Mouse (Mus musculus): ENCODE measurements around the gene Dpyd.

Gene Dpyd

DNA sequence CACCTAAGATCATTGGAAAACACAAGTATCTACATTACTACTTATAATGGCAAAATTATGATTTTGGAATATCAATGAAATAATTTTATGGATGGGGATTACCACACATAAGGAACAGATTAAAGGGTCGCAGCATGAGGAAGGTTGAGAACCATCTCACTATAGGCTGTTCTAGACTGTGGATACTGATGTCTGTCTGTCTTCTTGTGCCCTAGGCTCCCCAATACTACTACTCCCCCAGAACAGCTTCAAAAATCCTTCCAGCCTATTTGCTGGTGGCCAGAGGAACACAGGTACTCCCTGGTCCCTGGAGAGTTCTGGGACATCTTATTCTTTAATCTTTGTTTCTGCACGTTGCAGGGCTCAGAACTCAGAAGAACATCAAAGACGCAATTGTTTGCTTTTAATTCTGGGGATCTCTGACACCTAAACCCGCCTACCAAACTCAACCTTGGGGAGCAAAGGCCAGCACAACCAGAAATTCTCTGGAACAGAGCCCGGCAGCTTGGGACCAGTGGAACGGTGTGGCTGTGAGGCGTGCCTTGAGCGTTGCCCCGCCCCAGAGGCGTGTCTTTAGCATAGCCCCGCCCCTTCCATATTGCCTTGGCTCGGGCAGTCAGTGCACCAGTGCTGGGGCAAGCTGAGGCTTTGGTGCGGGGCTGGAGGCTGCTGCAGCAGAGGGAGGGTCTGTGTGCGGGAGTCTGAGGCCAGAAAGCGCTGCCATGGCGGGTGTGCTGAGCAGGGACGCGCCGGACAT is at the start of gene Dpyd:
Gene Dpyd (plus strand): TSS at position 576 of the 757 bp plus-strand sequence.
- DNase-seq (ENCODE audit: low read depth in 2 of 2, low spot score in 2 of 2), result no peak

DNA sequence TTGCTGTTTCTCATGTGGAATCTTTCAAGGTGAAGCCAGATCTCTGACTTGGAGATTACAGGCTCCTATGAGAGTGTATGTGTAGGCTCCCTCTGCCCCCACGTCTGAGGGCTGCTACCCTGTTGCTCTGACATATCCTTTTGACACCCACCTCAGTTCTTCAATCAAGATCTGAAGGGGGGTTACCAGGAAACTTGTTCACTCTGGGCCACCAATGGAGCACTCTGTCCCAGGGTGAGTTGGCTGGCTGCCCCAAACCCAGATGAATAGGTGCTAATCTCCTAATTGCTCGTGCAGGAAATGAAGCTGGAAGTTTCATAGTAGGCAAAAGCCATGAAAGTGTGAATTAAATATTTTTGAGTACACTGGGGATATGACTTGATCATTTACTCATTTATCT is 24.3 kb upstream of the Dpyd start:
- no peak for DNase-seq (ENCODE audit: low read depth in 2 of 2, low spot score in 2 of 2)

DNA sequence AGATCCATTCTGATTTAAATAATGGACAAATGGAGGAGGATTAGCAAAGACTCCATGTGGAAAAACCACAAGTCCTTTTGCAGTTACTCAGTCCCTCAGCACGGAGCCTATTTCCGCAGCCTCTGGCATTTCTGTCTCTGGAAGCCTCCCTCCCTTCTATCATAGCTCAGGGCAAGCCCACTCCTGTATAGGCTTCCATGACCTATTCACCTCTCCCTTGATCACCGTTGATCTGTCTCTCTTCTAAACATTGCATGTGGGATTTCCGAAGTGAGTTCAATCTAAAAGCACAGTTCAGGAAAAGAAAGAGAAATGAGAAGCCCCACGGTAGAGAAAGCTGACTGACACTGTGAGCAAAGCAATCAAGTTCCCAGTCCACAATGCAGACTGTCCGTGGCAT is 20.2 kb upstream of the Dpyd start:
- no peak for DNase-seq (ENCODE audit: low read depth in 2 of 2, low spot score in 2 of 2)

DNA sequence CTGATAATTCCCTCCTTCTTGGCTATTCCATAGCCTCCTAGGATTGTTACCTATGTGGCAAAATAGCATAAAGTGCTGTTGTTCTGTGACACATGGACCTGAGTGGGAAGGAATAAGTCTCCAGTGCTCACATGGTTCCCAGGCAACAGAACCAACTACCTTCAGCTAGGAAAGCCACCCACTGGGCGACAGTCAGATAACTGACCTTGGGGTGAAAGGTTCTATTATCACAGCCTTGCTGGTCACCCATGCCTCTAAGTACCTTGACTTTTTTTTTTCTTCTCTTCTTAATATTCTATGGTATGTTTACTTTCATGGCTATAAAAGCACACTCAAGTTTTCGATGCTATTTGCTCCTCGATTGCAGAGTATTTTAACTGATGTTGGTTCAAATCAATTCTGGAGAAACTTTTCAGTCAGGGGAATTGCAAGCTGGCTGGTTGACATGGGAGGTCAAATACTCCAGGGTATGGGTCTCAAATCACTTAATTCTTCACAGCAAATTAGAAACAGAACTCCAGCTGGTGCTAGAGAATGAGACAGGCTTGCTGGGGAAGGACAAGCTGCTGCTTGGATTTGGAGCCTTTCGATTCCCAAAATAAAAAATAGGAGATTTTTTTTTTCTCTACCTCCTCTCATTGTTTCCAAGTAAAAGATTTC is 14.2 kb upstream of the Dpyd start:
- DNase-seq (ENCODE audit: low read depth in 2 of 2, low spot score in 2 of 2), result no peak

DNA sequence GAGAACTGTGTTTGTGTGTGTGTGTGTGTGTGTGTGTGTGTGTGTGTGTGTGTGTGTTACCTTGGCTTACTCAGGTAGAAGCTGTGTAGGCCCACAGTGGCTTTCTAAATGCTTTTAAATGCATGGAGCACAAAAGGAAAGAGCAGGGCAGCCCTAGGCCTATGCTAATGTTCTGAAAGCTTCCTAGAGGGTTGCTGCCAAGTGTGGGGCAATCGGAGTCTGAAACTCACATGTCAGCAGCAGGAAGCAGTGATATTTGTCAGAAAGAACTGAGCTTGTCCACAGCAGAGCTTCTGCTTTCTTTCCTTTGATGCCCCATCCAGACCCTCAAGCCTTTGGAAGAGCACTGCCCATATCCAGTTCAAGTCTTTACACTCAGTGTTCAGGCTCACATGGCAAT is 4.3 kb upstream of the Dpyd start:
- no peak for DNase-seq (ENCODE audit: low read depth in 2 of 2, low spot score in 2 of 2)

DNA sequence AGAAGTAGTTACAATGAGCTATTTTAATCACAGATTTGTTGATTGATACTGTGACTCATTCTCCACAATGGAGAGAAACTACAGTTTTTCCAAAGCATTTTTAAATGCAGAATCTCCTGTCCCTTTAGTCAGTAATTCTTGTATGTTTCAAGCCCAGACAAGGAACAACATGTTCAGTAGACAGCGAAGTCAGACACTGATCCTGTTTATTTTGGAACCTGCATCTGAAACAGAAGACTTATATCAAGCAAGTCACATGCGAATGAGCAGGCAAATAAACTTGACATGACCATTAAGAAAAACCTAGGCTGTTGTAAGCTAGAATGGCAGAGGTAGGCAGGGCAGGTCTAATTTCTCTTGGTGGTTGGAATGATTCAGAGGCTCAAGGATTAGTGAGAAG is 2.0 kb upstream of the Dpyd start:
- DNase-seq (ENCODE audit: low read depth in 2 of 2, low spot score in 2 of 2), result no peak

DNA sequence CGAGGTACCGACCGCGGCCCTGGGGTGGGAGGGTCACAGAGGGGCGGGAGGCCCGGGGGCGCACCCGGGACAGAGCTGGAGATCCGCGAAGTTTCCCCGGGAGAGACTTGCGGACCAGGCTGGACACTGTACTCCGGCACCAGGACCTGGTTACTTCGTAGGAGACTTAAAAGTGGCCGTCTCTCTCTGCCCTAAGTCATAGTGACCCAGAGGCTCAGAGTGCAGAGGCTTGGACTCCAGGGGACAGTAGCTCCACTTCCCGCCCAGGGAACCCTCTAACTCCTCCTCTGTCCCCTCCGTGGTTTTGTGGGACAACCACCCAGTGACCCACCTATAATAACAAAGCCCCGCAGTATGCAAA is 362 bp downstream of the Dpyd start:
- DNase-seq (ENCODE audit: low read depth in 2 of 2, low spot score in 2 of 2), result no peak

DNA sequence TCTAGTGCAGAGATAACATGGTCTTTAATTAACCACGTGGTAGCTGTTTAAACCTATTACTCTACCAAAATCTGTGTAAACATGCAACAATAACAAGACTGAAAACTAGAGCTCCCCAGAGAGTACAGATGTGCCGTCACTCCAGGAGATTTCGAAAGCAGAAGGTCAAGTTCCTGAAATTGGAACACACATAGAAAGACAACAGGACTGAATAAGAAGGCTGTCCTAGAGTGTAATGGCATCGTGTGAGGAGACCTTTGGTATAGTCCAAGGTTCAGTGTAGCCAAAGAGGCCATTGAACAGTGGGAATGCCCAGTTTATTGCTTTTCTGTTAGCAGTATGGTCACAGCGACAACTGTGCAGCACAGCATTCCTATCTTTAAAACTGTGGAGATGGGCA is 4.8 kb downstream of the Dpyd start:
- no peak for DNase-seq (ENCODE audit: low read depth in 2 of 2, low spot score in 2 of 2)

DNA sequence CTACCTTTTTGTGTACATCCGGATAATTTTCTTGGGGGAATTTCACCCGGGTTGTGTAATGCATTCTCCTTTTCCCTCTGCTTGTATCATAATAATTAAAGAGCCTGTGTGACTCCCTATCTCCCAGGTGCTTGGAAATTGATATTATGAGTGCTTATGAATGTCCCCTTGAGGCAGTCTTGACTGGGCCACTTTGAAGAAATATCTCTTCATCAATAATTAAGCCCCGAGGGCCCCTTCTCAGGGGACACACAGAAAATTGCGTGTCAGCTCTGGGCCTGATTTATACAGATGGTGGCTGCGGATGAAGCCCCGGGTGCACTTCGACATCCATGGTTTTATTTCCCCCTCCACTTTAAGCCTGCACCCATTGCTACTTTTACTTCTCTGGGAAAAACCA is 8.3 kb downstream of the Dpyd start:
- no peak for DNase-seq (ENCODE audit: low read depth in 2 of 2, low spot score in 2 of 2)

DNA sequence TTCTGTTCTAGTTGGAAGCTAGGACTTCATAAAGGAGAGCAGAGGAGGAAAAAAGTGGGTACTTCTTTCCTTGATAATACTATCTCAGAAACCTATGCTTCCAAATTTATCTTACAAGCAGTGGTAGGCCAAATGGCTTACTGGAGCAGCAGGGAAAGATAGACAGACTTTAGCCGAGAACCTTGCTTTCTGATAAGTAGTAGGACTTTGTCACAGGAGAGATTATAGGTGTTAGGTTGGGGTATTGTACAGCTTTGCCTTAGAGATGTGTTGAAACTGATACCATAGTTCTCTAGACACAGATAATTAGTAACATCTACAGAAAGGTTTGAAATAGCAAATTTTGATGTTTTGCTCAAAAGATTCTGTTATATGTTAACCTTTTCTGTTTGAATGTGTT is 28.6 kb downstream of the Dpyd start:
- DNase-seq (ENCODE audit: low read depth in 2 of 2, low spot score in 2 of 2), result no peak

DNA sequence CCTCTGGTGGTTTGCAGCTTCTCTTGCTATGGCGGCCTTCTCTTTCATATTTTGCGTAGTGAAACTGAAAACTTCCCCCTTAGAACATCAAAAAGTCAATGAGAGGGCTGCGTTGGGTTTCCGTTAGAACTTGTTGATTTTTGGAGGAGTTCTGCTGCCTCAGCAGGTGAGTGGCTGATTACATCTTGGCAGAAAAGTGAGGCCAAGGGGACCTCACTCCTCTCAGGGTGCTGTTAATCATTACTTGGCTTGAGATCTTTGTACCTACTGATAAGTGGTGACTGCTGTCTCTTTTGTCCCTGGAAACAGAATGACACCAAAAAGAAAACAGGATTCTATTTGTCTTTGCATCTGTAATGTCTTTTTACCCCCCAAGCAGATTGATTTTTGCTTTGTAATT is 32.9 kb downstream of the Dpyd start:
- DNase-seq (ENCODE audit: low read depth in 2 of 2, low spot score in 2 of 2), result no peak

DNA sequence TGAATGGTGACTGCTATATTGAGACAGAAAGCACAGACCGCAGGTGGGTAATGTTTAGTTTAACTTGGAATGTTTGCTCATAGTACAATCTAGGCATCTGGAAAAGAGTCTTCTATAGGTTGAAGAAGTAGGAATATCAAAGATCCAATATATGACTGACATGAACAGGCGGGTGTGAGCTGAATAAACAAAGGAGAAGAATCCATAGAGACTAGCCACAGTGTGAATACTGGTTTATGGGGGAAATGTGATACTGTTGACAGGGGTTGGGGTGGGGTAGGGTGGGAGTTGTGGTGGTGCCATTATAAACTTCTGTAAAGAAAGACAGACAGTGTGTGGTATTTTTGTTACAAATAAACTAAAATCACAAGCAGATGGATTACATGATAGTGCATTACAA is 33.8 kb downstream of the Dpyd start:
- DNase-seq (ENCODE audit: low read depth in 2 of 2, low spot score in 2 of 2), result no peak

DNA sequence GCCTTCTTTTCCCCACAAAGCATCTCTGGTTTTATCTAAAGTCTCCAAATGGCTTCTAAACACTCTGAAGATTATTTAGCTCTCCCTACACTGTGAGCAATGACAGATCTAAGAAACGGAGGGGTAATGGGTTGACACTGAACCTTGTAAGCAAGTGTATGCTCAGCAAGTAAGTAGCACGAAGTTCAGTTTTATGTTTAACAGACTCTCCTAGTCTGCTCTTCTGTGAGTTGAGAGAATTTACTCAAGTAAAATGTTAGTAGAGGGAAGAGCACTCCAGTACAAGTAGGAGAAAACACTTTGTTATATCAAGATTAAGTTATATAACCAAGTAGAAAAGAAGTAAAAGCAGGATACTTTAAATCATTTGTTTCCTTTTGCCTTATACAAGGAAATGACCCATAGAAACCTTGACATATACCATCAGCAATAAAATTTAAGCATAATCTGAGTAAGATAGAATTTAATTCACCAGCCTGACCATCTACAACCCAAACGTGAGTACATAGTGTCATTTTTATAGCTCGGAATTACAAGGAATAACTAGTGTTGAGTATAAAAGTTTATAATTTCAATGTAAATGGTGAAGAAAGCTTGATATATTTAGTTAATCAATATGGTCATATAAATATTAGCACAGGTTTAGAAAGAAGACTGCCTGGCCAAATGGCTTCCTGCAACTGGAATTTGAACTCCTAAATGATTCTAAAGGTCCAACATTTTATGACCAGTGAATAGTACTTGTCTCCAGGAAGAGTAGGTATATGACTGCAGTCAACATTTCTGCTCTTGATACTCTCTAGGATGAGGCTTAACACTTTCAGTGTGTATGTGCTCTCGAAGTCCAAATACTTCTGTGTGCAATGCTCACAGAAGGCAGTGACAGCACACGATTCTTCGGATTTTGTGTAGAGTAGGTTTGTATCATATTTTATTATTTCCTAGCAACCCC is 40.0 kb downstream of the Dpyd start:
- DNase-seq (ENCODE audit: low read depth in 2 of 2, low spot score in 2 of 2), result no peak

DNA sequence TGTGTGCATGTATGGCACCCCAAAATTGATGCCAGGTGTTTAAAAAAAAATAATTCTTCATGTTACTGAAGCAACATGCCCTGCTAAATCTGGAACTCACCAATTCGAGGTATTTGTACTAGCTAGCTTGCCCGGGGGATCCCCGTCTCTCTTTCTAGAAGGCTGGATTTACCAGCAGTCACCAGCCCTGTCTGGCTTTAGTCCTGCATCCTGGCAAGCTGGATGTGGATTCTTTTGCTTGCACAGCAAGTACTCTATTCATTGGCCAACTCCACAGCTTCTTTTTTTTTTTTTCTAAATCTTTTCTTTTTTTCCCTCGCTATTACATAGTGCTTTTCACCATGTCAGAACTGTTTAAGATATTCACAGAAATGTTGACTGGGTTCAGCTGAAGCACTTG is 46.8 kb downstream of the Dpyd start:
- DNase-seq (ENCODE audit: low read depth in 2 of 2, low spot score in 2 of 2), result no peak

DNA sequence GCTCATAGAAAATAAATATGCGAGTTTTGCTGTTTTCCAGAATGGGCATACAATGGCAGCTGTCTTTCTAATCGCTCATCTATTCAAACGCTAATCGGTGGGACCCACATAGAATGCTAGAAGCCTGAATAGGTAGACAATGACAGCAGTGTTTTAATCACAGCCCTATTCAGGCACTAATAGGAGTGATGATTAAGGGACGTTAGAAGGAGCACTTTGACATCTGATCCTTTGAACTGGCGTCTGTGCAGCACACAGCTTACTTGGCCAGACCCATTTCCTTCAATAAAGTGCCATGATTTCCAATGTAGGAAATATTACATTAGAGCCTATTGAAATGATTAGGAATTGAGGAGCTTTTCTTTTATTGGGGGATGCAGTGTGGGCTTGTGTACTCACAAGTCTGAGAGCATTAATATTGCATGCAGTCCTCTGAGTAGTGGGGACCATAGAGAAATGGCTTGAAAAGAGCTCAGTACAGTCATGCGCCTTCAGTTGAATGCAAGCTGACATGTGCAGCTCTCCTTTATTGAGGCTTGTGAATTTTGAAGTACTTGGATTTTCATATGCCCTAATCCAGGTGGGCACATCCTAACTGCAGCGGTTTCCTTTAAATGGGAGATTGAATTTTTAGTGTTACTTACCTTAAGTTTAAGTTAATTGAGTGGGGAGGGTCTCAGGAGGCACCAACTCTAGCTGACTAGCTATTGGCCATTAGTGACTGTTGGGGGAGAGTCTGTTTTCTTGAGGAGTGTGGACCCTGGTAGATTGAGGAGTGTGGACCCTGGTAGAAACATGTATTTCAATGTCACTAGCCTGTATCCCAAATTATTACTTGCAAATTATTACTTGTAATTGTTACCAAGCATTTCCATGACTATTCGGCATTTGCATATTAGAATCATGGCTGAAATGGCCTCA is 64.8 kb downstream of the Dpyd start:
- no peak for DNase-seq (ENCODE audit: low read depth in 2 of 2, low spot score in 2 of 2)

DNA sequence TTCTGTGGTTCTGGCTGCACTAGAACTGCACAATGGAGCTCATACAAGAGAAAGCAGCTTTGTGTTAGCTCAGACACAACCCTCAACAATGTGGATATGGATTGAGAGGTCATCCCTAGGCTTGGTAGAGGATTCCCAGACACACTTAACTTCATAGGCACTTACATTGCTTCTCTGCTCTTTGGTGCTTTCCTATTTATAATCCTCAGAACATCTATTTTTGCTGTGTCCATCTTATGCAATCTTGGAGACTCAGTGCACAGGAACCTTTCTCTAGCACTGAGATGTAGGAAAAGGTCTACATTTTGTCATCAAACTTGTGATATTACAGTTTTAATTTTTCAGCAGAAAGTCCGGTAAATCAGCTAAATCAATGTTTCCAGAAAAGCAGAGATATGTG is 67.8 kb downstream of the Dpyd start:
- DNase-seq (ENCODE audit: low read depth in 2 of 2, low spot score in 2 of 2), result no peak

DNA sequence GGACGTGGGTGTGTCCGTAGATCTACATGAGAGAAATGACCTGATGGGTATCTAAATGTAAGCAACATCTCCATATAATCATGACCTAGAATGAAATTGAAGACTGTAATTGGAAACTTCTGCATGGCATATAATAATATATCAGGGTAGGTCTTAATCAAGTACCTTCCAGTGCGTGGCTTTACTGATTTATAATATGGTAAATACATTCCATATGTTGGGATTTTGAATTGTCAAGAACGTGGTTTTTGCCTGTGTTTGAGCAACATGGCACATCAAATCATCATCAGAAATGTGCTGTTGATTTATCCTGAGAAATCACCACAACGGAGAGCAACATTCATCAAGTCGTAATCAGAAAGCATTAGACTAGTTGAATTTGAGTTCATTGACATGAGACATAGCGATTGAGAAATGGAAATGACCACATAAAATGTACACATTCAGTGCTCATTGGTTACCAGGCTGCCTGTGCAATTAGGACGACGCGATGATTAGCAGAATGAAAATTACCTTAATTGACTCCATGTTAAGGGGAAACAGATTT is 84.2 kb downstream of the Dpyd start:
- no peak for DNase-seq (ENCODE audit: low read depth in 2 of 2, low spot score in 2 of 2)

DNA sequence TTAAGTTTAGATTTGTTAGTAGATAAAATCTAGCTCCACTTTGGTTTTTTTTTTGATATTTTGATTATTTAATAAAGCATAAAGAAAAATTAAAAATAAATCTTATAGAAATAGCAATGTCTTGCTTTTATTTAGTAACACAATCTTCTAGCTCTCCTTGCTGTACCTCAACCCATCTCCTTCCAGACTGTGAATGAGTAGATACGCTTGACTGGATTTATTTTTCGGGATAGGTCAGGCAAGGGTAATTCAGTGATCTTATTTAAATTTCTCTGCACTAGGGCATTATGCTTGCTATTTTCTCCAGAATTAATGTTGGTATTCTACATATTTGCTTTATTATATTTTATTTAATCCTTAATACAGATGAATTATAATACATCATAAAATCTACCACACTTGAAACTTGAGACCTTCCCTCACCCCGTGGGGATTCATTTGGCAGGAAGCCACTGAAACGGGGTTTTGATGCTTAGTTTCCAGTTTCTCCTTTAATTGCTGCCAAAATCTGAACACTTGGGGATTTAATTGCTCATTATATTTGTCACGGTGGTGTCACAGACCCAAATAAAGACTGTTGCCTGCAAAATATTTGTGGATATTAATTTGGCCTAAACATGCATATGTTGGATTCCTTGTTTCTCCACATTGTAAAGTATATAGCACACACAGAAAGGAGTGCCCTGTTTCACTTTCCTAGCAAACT is 102.2 kb downstream of the Dpyd start:
- no peak for DNase-seq (ENCODE audit: low read depth in 2 of 2, low spot score in 2 of 2)

DNA sequence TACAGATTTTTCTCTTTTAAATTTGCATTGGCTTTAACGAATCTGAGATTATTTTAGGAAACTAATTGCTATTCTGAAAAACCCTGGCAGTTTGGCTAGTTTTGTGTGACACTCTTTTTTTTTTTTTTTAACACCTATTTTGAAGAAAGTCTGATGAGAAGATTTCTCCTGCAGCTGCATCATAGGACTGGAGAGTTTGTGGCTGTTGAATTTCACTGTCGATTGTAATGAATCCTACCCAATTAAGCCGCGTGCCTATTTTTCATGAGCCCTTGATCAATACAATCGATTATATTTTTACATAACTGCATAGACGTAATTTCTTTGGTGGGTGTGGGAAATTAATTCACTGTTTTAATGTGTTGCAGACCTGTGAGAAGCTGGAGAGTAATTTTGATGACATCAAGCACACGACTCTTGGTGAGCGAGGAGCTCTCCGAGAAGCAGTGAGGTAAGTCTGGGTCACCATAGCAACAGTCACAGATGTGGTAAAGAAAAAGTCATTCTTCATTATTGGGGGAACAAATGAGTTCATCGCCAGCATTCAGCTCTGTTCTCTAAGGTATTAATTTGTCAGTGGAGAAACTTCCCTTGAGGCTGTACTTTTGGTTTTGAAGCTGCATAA is 112.3 kb downstream of the Dpyd start:
- DNase-seq (ENCODE audit: low read depth in 2 of 2, low spot score in 2 of 2), result no peak

DNA sequence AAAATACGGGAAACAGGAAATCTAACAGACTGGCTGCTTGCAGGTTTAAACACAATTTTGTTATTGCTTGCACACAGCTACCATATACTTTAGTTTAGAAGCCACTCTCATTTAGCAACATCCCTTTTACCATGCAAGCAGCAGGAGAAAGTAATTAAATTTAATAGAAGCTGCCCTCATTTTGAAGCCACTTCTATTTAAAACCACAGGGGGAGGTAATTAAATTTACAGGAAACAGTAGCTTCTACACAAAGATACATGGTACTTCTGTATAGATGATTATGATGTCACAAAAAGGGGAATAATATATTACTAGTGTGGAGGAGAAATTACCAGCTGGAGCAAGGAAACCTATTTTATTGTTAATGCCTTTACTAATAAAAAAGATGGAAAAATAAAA is 113.5 kb downstream of the Dpyd start:
- no peak for DNase-seq (ENCODE audit: low read depth in 2 of 2, low spot score in 2 of 2)

Measured in CD8-positive naive resting alpha-beta T cell, adult 2 months (primary cell).